Mouse (Mus musculus): ENCODE measurements around the gene Art4. TPM values are rescaled to one million over a fixed set of nuclear protein-coding genes. Genes with fewer than 3 reads are reported as not detected.

Gene Art4
- total and polyA plus RNA-seq, 2 experiments from 2014 or later: 0.25 to 0.37 TPM

DNA sequence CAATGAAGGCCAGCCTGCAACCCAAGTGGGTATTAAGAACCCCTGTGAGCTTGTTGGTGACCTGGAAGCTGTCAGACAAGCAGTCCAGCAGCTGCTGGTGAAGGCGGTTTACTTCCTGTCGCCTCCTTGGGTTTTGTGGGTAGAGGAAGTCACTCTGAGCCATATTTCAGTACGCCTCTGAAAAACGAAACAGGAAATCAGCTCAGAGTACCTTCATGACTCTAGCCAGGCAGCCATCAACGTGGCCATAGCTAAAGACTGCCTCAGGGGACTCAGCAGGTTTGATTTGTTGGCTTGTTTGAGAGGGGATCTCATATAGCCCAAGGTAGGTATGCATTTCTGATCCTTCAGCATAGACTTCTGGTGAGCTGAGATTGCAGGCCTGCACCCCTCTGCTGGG lies 25.8 kb downstream of the Art4 start:
- Histone ChIP-seq H3K4me3 (ENCODE audit: low read length) (no peak overlapping the region), H3K27me3 (ENCODE audit: insufficient read depth, low read length) (no peaks in the 10 kb centered on the region), H3K9ac (replicated peaks; ENCODE audit: low read length) (no peak overlapping the region), H3K4me1 (ENCODE audit: insufficient read depth, low read length) (0 out of 2 replicates have a peak, but pooled peaks cover 3% of the 10 kb centered on the region), H3K4me2 (ENCODE audit: low read depth, low read length) (no peak overlapping the region), H3K36me3 (ENCODE audit: insufficient read depth, low read length) (no peaks in the 10 kb centered on the region), H3K9me3 (ENCODE audit: low read length) (no peaks in the 10 kb centered on the region), H3K27ac (no peak overlapping the region)
- no peak for DNase-seq (ENCODE audit: low spot score)
- WGBS: 81% methylated on average over 5 of the region's 5 CpGs
- no peak for TF ChIP-seq CTCF (IDR thresholded peaks at IDR 0.05; ENCODE audit: low read depth)
- ATAC-seq: no peak

GRCm38 (mm10) chr6:136828681-136829080 lies 28.9 kb downstream of the Art4 start:
- no peak for DNase-seq (ENCODE audit: low spot score)
- WGBS: 31% methylated on average over 4 of the region's 4 CpGs
- H3K4me3 ChIP-seq (ENCODE audit: low read length): peak overlapping the region; percentile 94
- H3K36me3 ChIP-seq (ENCODE audit: insufficient read depth, low read length): peaks cover 11% of the 10 kb centered on the region; the same call in 1 of the 2 replicates
- H3K27me3 ChIP-seq (ENCODE audit: insufficient read depth, low read length): no peaks in the 10 kb centered on the region
- TF ChIP-seq CTCF (IDR thresholded peaks at IDR 0.05; ENCODE audit: low read depth): no peak
- peak overlapping the region; percentile 45 for H3K9ac ChIP-seq (replicated peaks; ENCODE audit: low read length)
- no peak for ATAC-seq
- H3K4me1 ChIP-seq (ENCODE audit: insufficient read depth, low read length): 0 out of 2 replicates have a peak, but pooled peaks cover 3% of the 10 kb centered on the region
- H3K4me2 ChIP-seq (ENCODE audit: low read depth, low read length): peak overlapping the region; percentile 65
- peak overlapping the region; percentile 91 for H3K27ac ChIP-seq
- H3K9me3 ChIP-seq (ENCODE audit: low read length): no peaks in the 10 kb centered on the region

- peak; percentile 48 for TF ChIP-seq CTCF (IDR thresholded peaks at IDR 0.05; ENCODE audit: low read depth)
- no peaks in the 10 kb centered on the region for H3K27me3 ChIP-seq (ENCODE audit: insufficient read depth, low read length)
- peak within 1 kb of the TSS; percentile 65 for H3K4me2 ChIP-seq (ENCODE audit: low read depth, low read length)
- peak within 1 kb of the TSS; percentile 91 for H3K27ac ChIP-seq
- 0 out of 2 replicates have a peak, but pooled peaks cover 3% of the 10 kb centered on the region for H3K4me1 ChIP-seq (ENCODE audit: insufficient read depth, low read length)
- peak within 1 kb of the TSS; percentile 94 for H3K4me3 ChIP-seq (ENCODE audit: low read length)
- peaks cover 11% of the 10 kb centered on the region; the same call in 1 of the 2 replicates for H3K36me3 ChIP-seq (ENCODE audit: insufficient read depth, low read length)
- peak; percentile 98 for DNase-seq (ENCODE audit: low spot score)
- ATAC-seq: peak; percentile 100
- WGBS: under 1% methylated on average over 45 of the region's 45 CpGs
- H3K9me3 ChIP-seq (ENCODE audit: low read length): no peaks in the 10 kb centered on the region
- peak within 1 kb of the TSS; percentile 95 for H3K9ac ChIP-seq (replicated peaks; ENCODE audit: low read length)
Observed at GRCm38 (mm10) chr6:136827881-136828561, 29.5 kb downstream of the Art4 start, which contains the start of gene Wbp11. Gene Wbp11, minus strand, starts transcription at chr6:136828233.

GRCm38 (mm10) chr6:136827516-136827880 lies 30.0 kb downstream of the Art4 start, which contains the start of gene BC049715:
Gene BC049715, plus strand, starts transcription at chr6:136827626.
- peak; percentile 18 for ATAC-seq
- no peaks in the 10 kb centered on the region for H3K9me3 ChIP-seq (ENCODE audit: low read length)
- peaks cover 11% of the 10 kb centered on the region; the same call in 1 of the 2 replicates for H3K36me3 ChIP-seq (ENCODE audit: insufficient read depth, low read length)
- no peak for TF ChIP-seq CTCF (IDR thresholded peaks at IDR 0.05; ENCODE audit: low read depth)
- H3K4me3 ChIP-seq (ENCODE audit: low read length): peak within 1 kb of the TSS; percentile 94
- peak within 1 kb of the TSS; percentile 65 for H3K4me2 ChIP-seq (ENCODE audit: low read depth, low read length)
- H3K27ac ChIP-seq: peak within 1 kb of the TSS; percentile 91
- 0 out of 2 replicates have a peak, but pooled peaks cover 3% of the 10 kb centered on the region for H3K4me1 ChIP-seq (ENCODE audit: insufficient read depth, low read length)
- DNase-seq (ENCODE audit: low spot score): no peak
- peak within 1 kb of the TSS; percentile 95 for H3K9ac ChIP-seq (replicated peaks; ENCODE audit: low read length)
- WGBS: 0% methylated on average over 34 of the region's 34 CpGs
- no peaks in the 10 kb centered on the region for H3K27me3 ChIP-seq (ENCODE audit: insufficient read depth, low read length)

DNA sequence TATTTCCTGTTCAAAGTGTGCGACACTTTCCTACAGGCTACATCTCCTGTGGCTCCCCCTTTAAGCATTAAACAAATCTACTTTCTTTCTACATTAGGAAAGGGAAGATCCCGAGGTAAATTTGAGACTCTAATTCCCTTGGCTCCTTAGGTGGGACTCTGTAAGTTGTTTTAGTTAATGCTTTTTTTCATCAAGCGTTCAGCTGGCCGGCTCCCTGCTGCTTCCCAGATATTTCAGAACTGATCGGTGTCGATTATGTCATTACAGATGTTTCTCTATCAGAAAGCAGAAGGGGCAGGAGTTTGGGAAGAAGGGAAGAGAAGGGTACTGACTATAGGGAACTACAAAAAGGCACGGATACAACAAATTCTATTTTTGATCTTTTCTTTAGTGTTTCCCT lies 30.4 kb downstream of the Art4 start:
- Histone ChIP-seq H3K4me2 (ENCODE audit: low read depth, low read length) (peak overlapping the region; percentile 57), H3K27me3 (ENCODE audit: insufficient read depth, low read length) (no peaks in the 10 kb centered on the region), H3K4me3 (ENCODE audit: low read length) (peak overlapping the region; percentile 94), H3K27ac (peak overlapping the region; percentile 88), H3K4me1 (ENCODE audit: insufficient read depth, low read length) (0 out of 2 replicates have a peak, but pooled peaks cover 3% of the 10 kb centered on the region), H3K36me3 (ENCODE audit: insufficient read depth, low read length) (peaks cover 12% of the 10 kb centered on the region), H3K9me3 (ENCODE audit: low read length) (no peaks in the 10 kb centered on the region), H3K9ac (replicated peaks; ENCODE audit: low read length) (peak overlapping the region; percentile 95)
- 18% methylated on average over 7 of the region's 7 CpGs for WGBS
- DNase-seq (ENCODE audit: low spot score) (no peak), ATAC-seq (no peak)
- TF ChIP-seq CTCF (IDR thresholded peaks at IDR 0.05; ENCODE audit: low read depth): no peak

GRCm38 (mm10) chr6:136824987-136825386 lies 32.5 kb downstream of the Art4 start:
- Histone ChIP-seq H3K9ac (replicated peaks; ENCODE audit: low read length) (no peak overlapping the region), H3K9me3 (ENCODE audit: low read length) (no peaks in the 10 kb centered on the region), H3K36me3 (ENCODE audit: insufficient read depth, low read length) (peaks cover 34% of the 10 kb centered on the region), H3K4me3 (ENCODE audit: low read length) (no peak overlapping the region), H3K4me1 (ENCODE audit: insufficient read depth, low read length) (0 out of 2 replicates have a peak, but pooled peaks cover 3% of the 10 kb centered on the region), H3K27me3 (ENCODE audit: insufficient read depth, low read length) (no peaks in the 10 kb centered on the region), H3K4me2 (ENCODE audit: low read depth, low read length) (no peak overlapping the region), H3K27ac (no peak overlapping the region)
- ATAC-seq: no peak
- DNase-seq (ENCODE audit: low spot score): no peak
- WGBS: 95% methylated on average over 8 of the region's 8 CpGs
- TF ChIP-seq CTCF (IDR thresholded peaks at IDR 0.05; ENCODE audit: low read depth): no peak

GRCm38 (mm10) chr6:136821086-136821485 lies 36.4 kb downstream of the Art4 start:
- H3K9me3 ChIP-seq (ENCODE audit: low read length): no peaks in the 10 kb centered on the region
- no peak for ATAC-seq

More at GRCm38 (mm10) chr6:136821086-136821485, 36.4 kb downstream of the Art4 start:
- 99% methylated on average over 18 of the region's 18 CpGs for WGBS
- Histone ChIP-seq H3K9ac (replicated peaks; ENCODE audit: low read length) (no peak overlapping the region), H3K36me3 (ENCODE audit: insufficient read depth, low read length) (peaks cover 67% of the 10 kb centered on the region), H3K4me2 (ENCODE audit: low read depth, low read length) (no peak overlapping the region), H3K4me3 (ENCODE audit: low read length) (no peak overlapping the region), H3K27me3 (ENCODE audit: insufficient read depth, low read length) (no peaks in the 10 kb centered on the region), H3K27ac (no peak overlapping the region), H3K4me1 (ENCODE audit: insufficient read depth, low read length) (no peaks in the 10 kb centered on the region)
- TF ChIP-seq CTCF (IDR thresholded peaks at IDR 0.05; ENCODE audit: low read depth): no peak
- no peak for DNase-seq (ENCODE audit: low spot score)

Data from hindbrain, postnatal 0 days (tissue).